16 mouse cellular contexts compared by ENCODE assay signal in the genomic region with DNA sequence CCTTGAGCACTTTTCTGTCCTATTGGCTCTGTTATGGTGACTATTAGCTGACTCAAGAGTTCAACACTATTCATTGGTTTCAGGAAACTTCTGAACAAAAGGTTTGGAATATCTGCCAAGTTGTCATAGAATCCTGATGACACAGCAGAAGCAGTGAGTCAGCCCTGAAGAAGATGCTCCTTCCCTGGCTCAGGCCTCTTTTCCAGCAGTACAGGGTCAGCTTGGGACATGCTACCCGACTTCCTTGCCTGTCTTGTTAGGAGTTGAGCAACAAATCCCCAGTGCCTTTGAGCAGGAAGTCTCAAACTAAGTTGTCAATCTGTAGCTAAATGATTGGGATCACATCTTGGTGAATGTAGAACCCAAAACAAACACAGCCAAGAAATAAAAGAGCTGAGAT. TPM values are rescaled to one million over a fixed set of nuclear protein-coding genes. Genes with fewer than 3 reads are reported as not detected.
A peak's percentile ranks its signal among the peaks of the same experiment; 100 is the strongest.
DNase-seq lines count a peak whose midpoint lies in the region; ATAC-seq lines count a peak whose summit lies in the region.
"Had no signal": no experiment of that assay in that cellular context is flagged by ENCODE, and none has a peak within 500 bp of the region (broad histone marks: within the 10 kb centered on the region; RNA-seq: fewer than 3 reads in every experiment).

No protein-coding gene starts in this region.

- no peak overlapping the region for H3K4me2 ChIP-seq in kidney, embryonic 16.5 days (replicated peaks; ENCODE audit: low read depth, low read length)
- H3K4me2 ChIP-seq: hindbrain, embryonic 14.5 days; limb, embryonic 15.5 days; lung, embryonic 14.5 days; midbrain, embryonic 15.5 days; neural tube, embryonic 13.5 days had no signal

- no peak overlapping the region for H3K4me3 ChIP-seq in kidney, embryonic 16.5 days (ENCODE audit: low read length)
- H3K4me3 ChIP-seq: limb, embryonic 15.5 days; midbrain, embryonic 15.5 days; neural tube, embryonic 13.5 days had no signal

- no peak for ATAC-seq in kidney, embryonic 16.5 days (ENCODE audit: low FRiP score, low TSS enrichment)
- ATAC-seq: forebrain, embryonic 14.5 days; midbrain, embryonic 15.5 days had no signal

- peak; percentile 64 to 83 for DNase-seq in adrenal gland, adult (ENCODE audit: inconsistent age in 2 of 2, low spot score in 1 of 2)
- DNase-seq in adrenal gland, postnatal 4 days (ENCODE audit: low spot score in 2 of 2): no peak
- peak; percentile 4 for DNase-seq in kidney, adult 8-10 months
- DNase-seq in adrenal gland, postnatal 14 days: peak; percentile 57
- peak; percentile 10 to 16 for DNase-seq in kidney, postnatal 36 days
- DNase-seq in embryo, embryonic 11 days: no peak
- no peak for DNase-seq in cerebellum, adult 8-10 months
- DNase-seq: cerebellum, postnatal 36 days; lung, embryonic 14.5 days; thymus, postnatal 36 days had no signal

- H3K36me3 ChIP-seq in kidney, embryonic 16.5 days (ENCODE audit: insufficient read depth, low read length): no peaks in the 10 kb centered on the region
- H3K36me3 ChIP-seq: limb, embryonic 15.5 days; midbrain, embryonic 15.5 days; neural tube, embryonic 13.5 days had no signal

- 48% methylated on average over 1 of the region's 1 CpGs for WGBS in kidney, embryonic 16.5 days

- no peak overlapping the region for H3K27ac ChIP-seq in kidney, embryonic 16.5 days (ENCODE audit: low read length)
- H3K27ac ChIP-seq: hindbrain, embryonic 14.5 days; limb, embryonic 15.5 days; midbrain, embryonic 15.5 days; neural tube, embryonic 13.5 days had no signal

- no peaks in the 10 kb centered on the region for H3K4me1 ChIP-seq in kidney, embryonic 16.5 days (ENCODE audit: insufficient read depth, low read length)
- H3K4me1 ChIP-seq: limb, embryonic 15.5 days; midbrain, embryonic 15.5 days; neural tube, embryonic 13.5 days had no signal

- H3K9ac ChIP-seq in kidney, embryonic 16.5 days (replicated peaks; ENCODE audit: low read length): no peak overlapping the region
- H3K9ac ChIP-seq: hindbrain, embryonic 14.5 days; limb, embryonic 15.5 days; lung, embryonic 14.5 days; midbrain, embryonic 15.5 days; neural tube, embryonic 13.5 days had no signal

- H3K9me3 ChIP-seq in kidney, embryonic 16.5 days (ENCODE audit: low read length): no peaks in the 10 kb centered on the region
- H3K9me3 ChIP-seq: limb, embryonic 15.5 days; midbrain, embryonic 15.5 days; neural tube, embryonic 13.5 days had no signal

- no peaks in the 10 kb centered on the region for H3K27me3 ChIP-seq in kidney, embryonic 16.5 days (ENCODE audit: insufficient read depth, low read length)
- H3K27me3 ChIP-seq: limb, embryonic 15.5 days; midbrain, embryonic 15.5 days; neural tube, embryonic 13.5 days had no signal

RNA-seq across cellular contexts. Expression of a gene that starts 56.6 kb away (rescaled TPM):
- total RNA-seq in adrenal gland, postnatal 4 days (2021): 10 to 100 TPM; 15.1 to 15.4 TPM
- polyA plus RNA-seq in kidney, embryonic 16.5 days (2015; fragmentation: Nextera tagmentation; extraction: Ambion mirVana): 1.1 and 1.3 TPM in 2 replicates
- total RNA-seq in adrenal gland, postnatal 14 days (2021): 13.3 and 17.1 TPM in 2 replicates

Comparison
In these comparisons a context has a peak if more than half of its experiments do, and no peak if none do; other contexts are left out.
1. DNase-seq: peak in adrenal gland, adult (2 of 2), kidney, adult 8-10 months (2 of 2), adrenal gland, postnatal 14 days (single experiment) and kidney, postnatal 36 days (2 of 2); none in adrenal gland, postnatal 4 days (0 of 2), embryo, embryonic 11 days (single experiment) and cerebellum, adult 8-10 months (single experiment).